Mouse (Mus musculus) liver, adult 2 months (tissue): ENCODE results near the gene Tmem255b. TPM values are rescaled to one million over a fixed set of nuclear protein-coding genes. Genes with fewer than 3 reads are reported as not detected.
A peak's percentile ranks its signal among the peaks of the same experiment; 100 is the strongest.

Experiments
- DNase-seq: peaks from one replicate; pipeline ENCODE4 v3.0.0-alpha.2; 2011; ENCODE audit warnings: low read depth, low spot score; ENCODE audit errors: extremely low read depth
- H3K27ac ChIP-seq: fragments of 200-500 bp; replicated peaks from 2 replicates; pipeline ENCODE4 v1.5.1; 2012; ENCODE audit warnings: low read depth, mild to moderate bottlenecking, control low read depth, inconsistent platforms, low read length; ENCODE audit not compliant: insufficient read depth
- H3K27me3 ChIP-seq: fragments of 200-500 bp; 2 replicates; pipeline ENCODE4 v1.6.1; 2012; ENCODE audit warnings: mild to moderate bottlenecking, moderate library complexity, low read length, inconsistent platforms; ENCODE audit not compliant: control insufficient read depth, insufficient read depth
- H3K36me3 ChIP-seq: fragments of 200-500 bp; 2 replicates; pipeline ENCODE4 v1.6.1; 2012; ENCODE audit warnings: low read length, inconsistent platforms; ENCODE audit not compliant: control insufficient read depth, insufficient read depth
- H3K4me1 ChIP-seq: fragments of 200-500 bp; 2 replicates; pipeline ENCODE4 v1.6.1; 2011; ENCODE audit warnings: low read length; ENCODE audit not compliant: control insufficient read depth, insufficient read depth
- H3K4me3 ChIP-seq: fragments of 200-500 bp; 2 replicates; pipeline ENCODE4 v1.5.1; 2011; ENCODE audit warnings: low read depth, mild to moderate bottlenecking, control low read depth, low read length, moderate library complexity; ENCODE audit not compliant: insufficient read depth
- H3K79me2 ChIP-seq: fragments of 200-500 bp; 2 replicates; pipeline ENCODE4 v1.6.1; 2012; ENCODE audit warnings: inconsistent platforms, mild to moderate bottlenecking, low read length, moderate library complexity; ENCODE audit not compliant: control insufficient read depth, insufficient read depth
- H3K9ac ChIP-seq: fragments of 200-500 bp; 2 replicates; pipeline ENCODE4 v1.6.1; 2012; ENCODE audit warnings: low read depth, mild to moderate bottlenecking, control low read depth, inconsistent platforms, low read length
- CTCF ChIP-seq: fragments of 200-500 bp; IDR thresholded peaks from 2 replicates; pipeline ENCODE4 v1.5.1; 2011; ENCODE audit warnings: low read depth, low read length, control low read depth
- POLR2A ChIP-seq: fragments of 200-500 bp; IDR thresholded peaks from 2 replicates; pipeline ENCODE4 v1.6.1; 2011; ENCODE audit warnings: low read length, control low read depth; ENCODE audit not compliant: insufficient read depth; ENCODE audit errors: extremely low read depth
- WGBS: fragments of 180-500 bp; shearing (Covaris S2); methylation state at CpG from one replicate; pipeline ENCODE4 v1.1.7; 2018; 5-methylcytosine and 5-hydroxymethylcytosine counted together
- polyA plus RNA-seq: library from polyadenylated mRNA; depleted of rRNA; stranded (reverse); fragments of >200 nt; gene quantifications from 2 replicates; pipeline ENCODE4 v1.2.3, GENCODE M21; 2012
- total RNA-seq: library from RNA; depleted of rRNA; stranded (reverse); fragments of >200 nt; gene quantifications from 2 replicates; pipeline ENCODE4 v1.2.3, GENCODE M21; 2014

Tmem255b gene
- total and polyA plus RNA-seq, 2 experiments, result 0.35 TPM; not detected in 1

DNA sequence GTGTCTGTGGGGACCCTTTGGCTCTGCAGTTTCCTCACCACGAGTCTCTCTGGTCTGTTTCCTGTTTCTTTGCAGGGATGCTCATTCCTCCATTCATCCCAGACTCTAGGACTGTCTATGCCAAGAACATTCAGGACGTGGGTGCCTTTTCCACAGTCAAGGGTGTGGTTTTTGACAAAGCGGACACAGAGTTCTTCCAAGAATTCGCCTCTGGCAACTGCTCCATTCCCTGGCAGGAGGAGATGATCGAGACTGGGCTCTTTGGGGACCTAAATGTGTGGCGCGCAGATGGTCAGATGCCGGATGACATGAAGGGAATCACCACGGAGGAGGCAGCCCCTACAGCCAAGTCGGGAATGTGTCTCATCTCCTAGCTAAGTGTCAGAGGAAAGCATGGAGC lies 19.1 kb upstream of the Tmem255b start:
- H3K9ac ChIP-seq, result no peak overlapping the region
- DNase-seq, result no peak
- peaks cover 4% of the 10 kb centered on the region; the same call in 1 of the 2 replicates for H3K4me1 ChIP-seq
- no peak overlapping the region for H3K4me3 ChIP-seq
- H3K79me2 ChIP-seq, result no peaks in the 10 kb centered on the region
- no peaks in the 10 kb centered on the region for H3K27me3 ChIP-seq
- 78% methylated on average over 10 of the region's 10 CpGs for WGBS
- TF ChIP-seq CTCF, result no peak
- TF ChIP-seq POLR2A, result no peak
- no peak overlapping the region for H3K27ac ChIP-seq
- no peaks in the 10 kb centered on the region for H3K36me3 ChIP-seq

GRCm38 (mm10) chr8:13419111-13419639 lies 15.8 kb upstream of the Tmem255b start:
- WGBS, result 19% methylated on average over 2 of the region's 2 CpGs
- Histone ChIP-seq H3K27ac (no peak overlapping the region), H3K36me3 (no peaks in the 10 kb centered on the region), H3K27me3 (no peaks in the 10 kb centered on the region), H3K9ac (no peak overlapping the region), H3K4me3 (no peak overlapping the region), H3K4me1 (peaks cover 4% of the 10 kb centered on the region; the same call in 1 of the 2 replicates), H3K79me2 (no peaks in the 10 kb centered on the region)
- TF ChIP-seq POLR2A (no peak), CTCF (no peak)
- peak; percentile 68 for DNase-seq

DNA sequence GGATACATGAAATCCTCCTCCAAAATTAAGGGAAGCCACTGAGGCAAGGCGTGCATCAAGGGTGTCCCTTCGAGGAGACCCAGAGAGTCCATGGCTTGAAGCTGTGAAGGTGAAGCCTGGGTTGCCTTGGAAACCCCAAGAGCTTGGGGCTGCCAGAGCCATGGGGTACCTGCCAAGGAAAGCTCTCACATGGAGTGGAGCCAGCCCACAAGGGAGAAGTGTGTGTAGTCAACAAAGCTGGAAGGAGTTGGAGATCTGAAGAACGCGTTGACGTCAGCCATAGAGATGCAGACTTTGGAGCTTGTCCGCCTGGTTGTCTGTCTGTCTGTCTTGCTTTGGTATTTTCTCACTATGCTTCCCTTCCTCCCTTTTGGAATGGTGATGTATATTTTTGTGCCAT lies 14.0 kb upstream of the Tmem255b start:
- no peak for DNase-seq
- Histone ChIP-seq H3K36me3 (no peaks in the 10 kb centered on the region), H3K27me3 (no peaks in the 10 kb centered on the region), H3K79me2 (no peaks in the 10 kb centered on the region), H3K9ac (no peak overlapping the region), H3K27ac (no peak overlapping the region), H3K4me3 (no peak overlapping the region), H3K4me1 (peaks cover 4% of the 10 kb centered on the region; the same call in 1 of the 2 replicates)
- no peak for TF ChIP-seq POLR2A
- no peak for TF ChIP-seq CTCF
- 91% methylated on average over 6 of the region's 6 CpGs for WGBS

- DNase-seq, result no peak
- Histone ChIP-seq H3K9ac (no peak overlapping the region), H3K27ac (no peak overlapping the region), H3K27me3 (no peaks in the 10 kb centered on the region), H3K36me3 (no peaks in the 10 kb centered on the region), H3K79me2 (no peaks in the 10 kb centered on the region), H3K4me3 (no peak overlapping the region), H3K4me1 (no peaks in the 10 kb centered on the region)
- TF ChIP-seq CTCF (no peak), POLR2A (no peak)
- WGBS, result 71% methylated on average over 6 of the region's 6 CpGs
Observed at GRCm38 (mm10) chr8:13427351-13427750, 7.6 kb upstream of the Tmem255b start.

DNA sequence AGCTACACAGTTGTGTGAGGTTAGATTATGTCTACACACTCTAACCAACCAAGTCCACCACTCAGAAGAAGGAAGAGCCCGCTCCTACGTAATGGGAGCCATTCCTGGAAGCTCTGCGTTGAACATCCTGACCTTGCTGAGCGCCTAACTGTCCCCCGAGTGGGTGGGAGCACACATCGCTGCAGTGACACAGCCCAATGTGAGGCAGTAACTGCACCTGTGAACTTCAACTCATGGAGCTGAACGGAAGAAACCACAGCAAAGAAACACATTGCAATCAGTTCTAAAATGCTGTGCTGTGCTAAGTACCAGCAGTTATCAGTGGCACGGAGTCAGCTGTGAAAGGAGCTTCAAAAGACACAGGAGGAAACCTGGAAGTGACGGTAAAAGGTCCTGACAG lies 6.8 kb upstream of the Tmem255b start:
- H3K27ac ChIP-seq, result no peak overlapping the region

GRCm38 (mm10) chr8:13430412-13430811 lies 4.6 kb upstream of the Tmem255b start:
- no peak for DNase-seq
- H3K27ac ChIP-seq, result no peak overlapping the region
- H3K27me3 ChIP-seq, result no peaks in the 10 kb centered on the region
- 69% methylated on average over 7 of the region's 7 CpGs for WGBS
- H3K36me3 ChIP-seq, result no peaks in the 10 kb centered on the region
- H3K9ac ChIP-seq, result no peak overlapping the region
- TF ChIP-seq POLR2A (no peak), CTCF (no peak)
- no peaks in the 10 kb centered on the region for H3K79me2 ChIP-seq
- no peaks in the 10 kb centered on the region for H3K4me1 ChIP-seq
- H3K4me3 ChIP-seq, result no peak overlapping the region

More for the DNA sequence above, 6.8 kb upstream of the Tmem255b start:
- Histone ChIP-seq H3K79me2 (no peaks in the 10 kb centered on the region), H3K4me1 (no peaks in the 10 kb centered on the region), H3K9ac (no peak overlapping the region), H3K4me3 (no peak overlapping the region), H3K27me3 (no peaks in the 10 kb centered on the region), H3K36me3 (no peaks in the 10 kb centered on the region)
- no peak for DNase-seq
- TF ChIP-seq POLR2A (no peak), CTCF (no peak)
- 78% methylated on average over 9 of the region's 9 CpGs for WGBS
